Mouse (Mus musculus): ENCODE data around the gene Ubqln5. TPM values are rescaled to one million over a fixed set of nuclear protein-coding genes. Genes with fewer than 3 reads are reported as not detected.

The Ubqln5 gene
- polyA plus RNA-seq, 1 experiment from 2014 or later = not detected

DNA sequence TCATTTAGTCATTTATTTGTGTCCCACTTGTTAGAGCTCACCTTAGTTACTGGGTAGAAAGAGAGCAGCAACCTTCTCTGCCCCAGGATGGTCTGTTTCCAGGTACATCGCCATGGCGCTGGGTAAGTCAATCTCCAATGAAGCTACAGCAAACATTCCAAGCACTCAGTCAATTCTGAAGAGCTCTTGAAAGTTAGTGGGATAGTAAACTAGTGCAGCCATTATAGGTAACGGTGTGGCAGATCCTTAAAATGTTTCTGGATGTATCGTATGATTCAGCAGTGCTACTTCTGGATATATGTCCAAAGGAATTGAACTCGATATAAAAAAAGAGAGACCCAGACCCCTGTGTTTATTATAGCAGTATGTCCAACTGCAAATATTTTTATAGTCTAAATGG is 7.7 kb upstream of the Ubqln5 start, which contains the start of gene Olfr643:
Gene Olfr643 (minus strand): TSS at position 101 of the 400 bp plus-strand sequence.
- Histone ChIP-seq H3K36me3 (ENCODE audit: control insufficient read depth, insufficient read depth, low read length) (no peaks in the 10 kb centered on the region), H3K27ac (replicated peaks in 1 of 2; ENCODE audit: control insufficient read depth in 1 of 2, insufficient read depth in 1 of 2, low read depth in 2 of 2, low read length in 2 of 2) (no peak within 1 kb of the TSS), H3K4me2 (ENCODE audit: low read length) (no peak within 1 kb of the TSS), H3K4me3 (ENCODE audit: control insufficient read depth in 1 of 2, insufficient read depth in 1 of 2, low read depth in 1 of 2, low read length in 2 of 2) (no peak within 1 kb of the TSS), H3K4me1 (ENCODE audit: control insufficient read depth in 2 of 2, insufficient read depth in 2 of 2, low read length in 2 of 2) (no peaks in the 10 kb centered on the region), H3K27me3 (ENCODE audit: control insufficient read depth, insufficient read depth, low read length) (no peaks in the 10 kb centered on the region), H3K9me3 (ENCODE audit: control insufficient read depth, low read length) (no peaks in the 10 kb centered on the region), H3K9ac (ENCODE audit: low read length) (no peak within 1 kb of the TSS)
- 81% methylated on average over 5 of the region's 5 CpGs for WGBS
- ATAC-seq (ENCODE audit: insufficient number of reproducible peaks, insufficient read depth, low FRiP score, low read depth) = no peak

GRCm38 (mm10) chr7:104104757-104104972 is 25.0 kb downstream of the Ubqln5 start, which contains the start of gene Olfr646:
TSS of gene Olfr646 (plus strand) at chr7:104104873.
- ATAC-seq (ENCODE audit: insufficient number of reproducible peaks, insufficient read depth, low FRiP score, low read depth) = no peak
- no peak within 1 kb of the TSS for H3K4me3 ChIP-seq (ENCODE audit: control insufficient read depth in 1 of 2, insufficient read depth in 1 of 2, low read depth in 1 of 2, low read length in 2 of 2)
- H3K36me3 ChIP-seq (ENCODE audit: control insufficient read depth, insufficient read depth, low read length) = no peaks in the 10 kb centered on the region

GRCm38 (mm10) chr7:104103913-104104756 is 25.5 kb downstream of the Ubqln5 start:
- Histone ChIP-seq H3K4me2 (ENCODE audit: low read length) (no peak overlapping the region), H3K4me1 (ENCODE audit: control insufficient read depth in 2 of 2, insufficient read depth in 2 of 2, low read length in 2 of 2) (no peaks in the 10 kb centered on the region), H3K27me3 (ENCODE audit: control insufficient read depth, insufficient read depth, low read length) (no peaks in the 10 kb centered on the region), H3K9me3 (ENCODE audit: control insufficient read depth, low read length) (no peaks in the 10 kb centered on the region), H3K4me3 (ENCODE audit: control insufficient read depth in 1 of 2, insufficient read depth in 1 of 2, low read depth in 1 of 2, low read length in 2 of 2) (no peak overlapping the region), H3K9ac (ENCODE audit: low read length) (no peak overlapping the region), H3K36me3 (ENCODE audit: control insufficient read depth, insufficient read depth, low read length) (no peaks in the 10 kb centered on the region), H3K27ac (replicated peaks in 1 of 2; ENCODE audit: control insufficient read depth in 1 of 2, insufficient read depth in 1 of 2, low read depth in 2 of 2, low read length in 2 of 2) (no peak overlapping the region)
- 67% methylated on average over 4 of the region's 4 CpGs for WGBS
- no peak for ATAC-seq (ENCODE audit: insufficient number of reproducible peaks, insufficient read depth, low FRiP score, low read depth)

More at GRCm38 (mm10) chr7:104104757-104104972, 25.0 kb downstream of the Ubqln5 start, which contains the start of gene Olfr646:
- Histone ChIP-seq H3K9me3 (ENCODE audit: control insufficient read depth, low read length) (no peaks in the 10 kb centered on the region), H3K27ac (replicated peaks in 1 of 2; ENCODE audit: control insufficient read depth in 1 of 2, insufficient read depth in 1 of 2, low read depth in 2 of 2, low read length in 2 of 2) (no peak within 1 kb of the TSS), H3K4me2 (ENCODE audit: low read length) (no peak within 1 kb of the TSS), H3K4me1 (ENCODE audit: control insufficient read depth in 2 of 2, insufficient read depth in 2 of 2, low read length in 2 of 2) (no peaks in the 10 kb centered on the region), H3K27me3 (ENCODE audit: control insufficient read depth, insufficient read depth, low read length) (no peaks in the 10 kb centered on the region), H3K9ac (ENCODE audit: low read length) (no peak within 1 kb of the TSS)

DNA sequence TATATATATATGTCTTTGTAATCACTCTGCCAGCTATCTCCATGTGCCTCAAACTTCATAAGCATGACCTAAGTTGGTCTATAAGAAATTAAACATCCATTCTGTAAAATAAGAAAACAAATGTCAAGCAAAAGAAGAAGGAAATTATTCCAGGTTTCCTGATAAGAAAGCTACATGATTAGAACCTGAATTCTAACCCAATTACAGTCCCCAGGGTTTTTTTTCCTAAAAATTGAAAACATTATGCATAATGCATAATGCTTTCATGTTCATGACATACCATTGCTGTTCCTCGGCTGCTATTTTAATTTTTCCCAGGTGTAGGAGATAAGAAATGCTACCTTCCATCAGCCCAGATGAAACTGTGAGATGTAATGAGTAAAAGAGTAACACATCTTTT is 44.3 kb downstream of the Ubqln5 start, which contains the start of gene Olfr645:
Gene Olfr645 (minus strand): TSS at position 101 of the 400 bp plus-strand sequence.
- no peak within 1 kb of the TSS for H3K27ac ChIP-seq (replicated peaks in 1 of 2; ENCODE audit: control insufficient read depth in 1 of 2, insufficient read depth in 1 of 2, low read depth in 2 of 2, low read length in 2 of 2)
- 0 out of 2 replicates have a peak, but pooled peaks cover 3% of the 10 kb centered on the region for H3K9me3 ChIP-seq (ENCODE audit: control insufficient read depth, low read length)
- H3K36me3 ChIP-seq (ENCODE audit: control insufficient read depth, insufficient read depth, low read length) = no peaks in the 10 kb centered on the region
- H3K9ac ChIP-seq (ENCODE audit: low read length) = no peak within 1 kb of the TSS
- WGBS = 57% methylated on average over 1 of the region's 1 CpGs
- no peak within 1 kb of the TSS for H3K4me2 ChIP-seq (ENCODE audit: low read length)
- ATAC-seq (ENCODE audit: insufficient number of reproducible peaks, insufficient read depth, low FRiP score, low read depth) = no peak
- H3K27me3 ChIP-seq (ENCODE audit: control insufficient read depth, insufficient read depth, low read length) = no peaks in the 10 kb centered on the region
- H3K4me3 ChIP-seq (ENCODE audit: control insufficient read depth in 1 of 2, insufficient read depth in 1 of 2, low read depth in 1 of 2, low read length in 2 of 2) = no peak within 1 kb of the TSS
- H3K4me1 ChIP-seq (ENCODE audit: control insufficient read depth in 2 of 2, insufficient read depth in 2 of 2, low read length in 2 of 2) = no peaks in the 10 kb centered on the region

Other genes with a start within 250 kb of the Ubqln5 start
- not detected in 2 replicates for gene Olfr66, start 243.6 kb downstream of the Ubqln5 start, polyA plus RNA-seq (2014; fragmentation: Nextera tagmentation; extraction: Ambion mirVana)
- gene Olfr64, start 235.3 kb downstream of the Ubqln5 start, polyA plus RNA-seq (2014; fragmentation: Nextera tagmentation; extraction: Ambion mirVana) = not detected in 2 replicates
- not detected in 2 replicates for gene Olfr65, start 226.3 kb downstream of the Ubqln5 start, polyA plus RNA-seq (2014; fragmentation: Nextera tagmentation; extraction: Ambion mirVana)
- gene Olfr631, start 201.0 kb downstream of the Ubqln5 start, polyA plus RNA-seq (2014; fragmentation: Nextera tagmentation; extraction: Ambion mirVana) = not detected in 2 replicates
- gene Olfr632, start 195.5 kb downstream of the Ubqln5 start, polyA plus RNA-seq (2014; fragmentation: Nextera tagmentation; extraction: Ambion mirVana) = not detected in 2 replicates
- not detected in 2 replicates for gene Olfr633, start 185.4 kb downstream of the Ubqln5 start, polyA plus RNA-seq (2014; fragmentation: Nextera tagmentation; extraction: Ambion mirVana)
- not detected in 2 replicates for gene Olfr635, start 158.7 kb downstream of the Ubqln5 start, polyA plus RNA-seq (2014; fragmentation: Nextera tagmentation; extraction: Ambion mirVana)
- gene Olfr638, start 131.1 kb downstream of the Ubqln5 start, polyA plus RNA-seq (2014; fragmentation: Nextera tagmentation; extraction: Ambion mirVana) = not detected in 2 replicates
- gene Olfr639, start 112.5 kb downstream of the Ubqln5 start, polyA plus RNA-seq (2014; fragmentation: Nextera tagmentation; extraction: Ambion mirVana) = 0.03 TPM in 1 of 2 replicates, not detected in the other
- gene Olfr640, start 104.3 kb downstream of the Ubqln5 start, polyA plus RNA-seq (2014; fragmentation: Nextera tagmentation; extraction: Ambion mirVana) = not detected in 2 replicates
- not detected in 2 replicates for gene Olfr641, start 94.4 kb downstream of the Ubqln5 start, polyA plus RNA-seq (2014; fragmentation: Nextera tagmentation; extraction: Ambion mirVana)
- not detected in 2 replicates for gene Olfr642, start 77.2 kb downstream of the Ubqln5 start, polyA plus RNA-seq (2014; fragmentation: Nextera tagmentation; extraction: Ambion mirVana)
- gene 4930516K23Rik, start 68.4 kb downstream of the Ubqln5 start, polyA plus RNA-seq (2014; fragmentation: Nextera tagmentation; extraction: Ambion mirVana) = not detected in 2 replicates
- gene Olfr644, start 58.0 kb downstream of the Ubqln5 start, polyA plus RNA-seq (2014; fragmentation: Nextera tagmentation; extraction: Ambion mirVana) = not detected in 2 replicates
- not detected in 2 replicates for gene Olfr645, start 44.4 kb downstream of the Ubqln5 start, polyA plus RNA-seq (2014; fragmentation: Nextera tagmentation; extraction: Ambion mirVana)
- not detected in 2 replicates for gene Olfr646, start 25.0 kb downstream of the Ubqln5 start, polyA plus RNA-seq (2014; fragmentation: Nextera tagmentation; extraction: Ambion mirVana)
- gene Olfr643, start 7.6 kb upstream of the Ubqln5 start, polyA plus RNA-seq (2014; fragmentation: Nextera tagmentation; extraction: Ambion mirVana) = not detected in 2 replicates
- gene Ubqln3, start 13.5 kb upstream of the Ubqln5 start, polyA plus RNA-seq (2014; fragmentation: Nextera tagmentation; extraction: Ambion mirVana) = not detected in 2 replicates
- not detected in 2 replicates for gene Ubqlnl, start 20.7 kb upstream of the Ubqln5 start, polyA plus RNA-seq (2014; fragmentation: Nextera tagmentation; extraction: Ambion mirVana)
- gene Olfm5, start 35.0 kb upstream of the Ubqln5 start, polyA plus RNA-seq (2014; fragmentation: Nextera tagmentation; extraction: Ambion mirVana) = not detected in 2 replicates
- gene Olfr648, start 53.6 kb upstream of the Ubqln5 start, polyA plus RNA-seq (2014; fragmentation: Nextera tagmentation; extraction: Ambion mirVana) = 0.08 and 0.39 TPM in 2 replicates
- not detected in 2 replicates for gene Olfr649, start 66.2 kb upstream of the Ubqln5 start, polyA plus RNA-seq (2014; fragmentation: Nextera tagmentation; extraction: Ambion mirVana)
- 1.9 and 2.3 TPM in 2 replicates for gene Trim6, start 89.0 kb upstream of the Ubqln5 start, polyA plus RNA-seq (2014; fragmentation: Nextera tagmentation; extraction: Ambion mirVana)
- 3.6 and 4.7 TPM in 2 replicates for gene Trim34a, start 114.6 kb upstream of the Ubqln5 start, polyA plus RNA-seq (2014; fragmentation: Nextera tagmentation; extraction: Ambion mirVana)
- gene Trim5, start 158.3 kb upstream of the Ubqln5 start, polyA plus RNA-seq (2014; fragmentation: Nextera tagmentation; extraction: Ambion mirVana) = 0.47 and 0.54 TPM in 2 replicates
- gene Trim12a, start 185.6 kb upstream of the Ubqln5 start, polyA plus RNA-seq (2014; fragmentation: Nextera tagmentation; extraction: Ambion mirVana) = 8.0 and 9.5 TPM in 2 replicates
- gene Trim34b, start 199.6 kb upstream of the Ubqln5 start, polyA plus RNA-seq (2014; fragmentation: Nextera tagmentation; extraction: Ambion mirVana) = 0.20 TPM in 1 of 2 replicates, not detected in the other
- gene Trim12c, start 223.5 kb upstream of the Ubqln5 start, polyA plus RNA-seq (2014; fragmentation: Nextera tagmentation; extraction: Ambion mirVana) = 2.0 and 2.6 TPM in 2 replicates
- gene Trim30b, start 240.1 kb upstream of the Ubqln5 start, polyA plus RNA-seq (2014; fragmentation: Nextera tagmentation; extraction: Ambion mirVana) = not detected in 2 replicates